Mouse (Mus musculus) mouse embryonic stem cell (cell line): ENCODE measurements at regions not wholly inside any gene's neighbourhood (a gene's known extent, or its start where the extent isn't known, plus 50 kb on each side); places are given as distances from the start of the nearest gene placed in this dataset.

Experiments
- in situ Hi-C, 2 experiments: fragments of 300-500 bp; cut with MboI; formaldehyde crosslinking; loops; 1 replicate in 1 of 2; 3 replicates in 1 of 2; pipeline ENCODE4 v1.14.3; 2019 to 2020; ENCODE audit warnings: low sequenced_read_pairs in 2 of 2, low pct_unique_long_range_greater_than_20kb in 1 of 2, mixed read lengths in 1 of 2; ENCODE audit not compliant: unreplicated experiment in 1 of 2

GRCm38 (mm10) chr3:34959044-34959521 lies 308.9 kb downstream of the Sox2 start:
- in situ Hi-C loops, result no loop called here

GRCm38 (mm10) chr3:34966442-34966841 lies 316.2 kb downstream of the Sox2 start:
- in situ Hi-C loops, result no loop called here

- in situ Hi-C loops, result no loop called here
Measured at GRCm38 (mm10) chr3:34967911-34968310, 317.7 kb downstream of the Sox2 start.

- in situ Hi-C loops, result no loop called here
Measured at GRCm38 (mm10) chr3:34971536-34971935, 321.3 kb downstream of the Sox2 start.

GRCm38 (mm10) chr3:34974371-34974770 lies 324.2 kb downstream of the Sox2 start:
- in situ Hi-C loops, result no loop called here
